Mouse (Mus musculus) embryonic fibroblast, embryonic 13.5 days (primary cell): ENCODE measurements around the gene Olfr15.

Experiments
- CTCF ChIP-seq: IDR thresholded peaks from 2 replicates; pipeline ENCODE4 v1.5.1; 2011; ENCODE audit warnings: mild to moderate bottlenecking, control low read depth, low read length, moderate library complexity, borderline replicate concordance; ENCODE audit not compliant: insufficient read depth
- POLR2A ChIP-seq: IDR thresholded peaks from 2 replicates; pipeline ENCODE4 v1.6.1; 2011; ENCODE audit warnings: low read depth, mild to moderate bottlenecking, control low read depth, low read length, moderate library complexity

DNA sequence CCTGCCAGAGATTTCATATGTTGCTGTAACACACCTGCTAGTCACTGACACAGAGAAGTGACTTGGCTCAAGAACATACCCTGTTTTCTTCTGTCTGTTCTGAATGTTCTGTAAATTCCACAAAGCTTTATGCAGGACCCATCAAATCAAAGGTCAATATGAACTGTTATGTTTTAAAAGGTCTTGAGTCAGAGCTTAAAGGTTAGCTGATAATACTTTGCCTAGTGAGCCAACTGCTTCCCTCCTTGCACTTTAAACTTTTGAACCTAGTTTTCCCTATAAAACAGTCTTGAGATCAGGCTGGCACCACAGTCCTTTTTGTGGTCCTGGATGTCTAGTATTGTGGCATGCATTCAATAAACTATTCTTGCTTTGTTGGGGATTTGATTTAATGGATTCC, 42.3 kb upstream of the Olfr15 start:
- no peak for TF ChIP-seq CTCF
- TF ChIP-seq POLR2A, result no peak
